1 mouse cellular context compared by ENCODE assay signal in genomic region chr4:133622161-133622695, GRCm38 (mm10).
A peak's percentile ranks its signal among the peaks of the same experiment; 100 is the strongest.
TF ChIP-seq lines count a peak whose summit lies in the region.

No protein-coding gene starts in this region.

TF ChIP-seq in CH12.LX, 34 proteins besides CTCF, POLR2A, EP300 and RAD21 (continued from another document):
- TF ChIP-seq NRF1 (IDR thresholded peaks at IDR 0.05; ENCODE audit: low read depth, low read length), result 0 out of 2 replicates have a peak, but pooled peaks have one; percentile 29
- peak; percentile 27 for TF ChIP-seq USF1 (IDR thresholded peaks at IDR 0.05; ENCODE audit: low read depth, low read length)
- TF ChIP-seq SIN3A (IDR thresholded peaks at IDR 0.05; ENCODE audit: low read length), result peak; percentile 60
- no peak for TF ChIP-seq NELFE (IDR thresholded peaks at IDR 0.05; ENCODE audit: low read depth, low read length)
- TF ChIP-seq MAX (IDR thresholded peaks at IDR 0.05; ENCODE audit: low read length), result peak; percentile 58; the same call in 1 of the 2 replicates
- TF ChIP-seq CHD1 (IDR thresholded peaks at IDR 0.05; ENCODE audit: low read depth, low read length), result peak; percentile 37; the same call in 1 of the 2 replicates
